ENCODE assay signal across 27 mouse cellular contexts in genomic region chr8:113725331-113725730, GRCm38 (mm10).
"Had no signal": no experiment of that assay in that cellular context is flagged by ENCODE, and none has a peak within 500 bp of the region (broad histone marks: within the 10 kb centered on the region; RNA-seq: fewer than 3 reads in every experiment).

No protein-coding gene starts in this region.

- DNase-seq: gastrocnemius, adult 2 months; gastrocnemius, postnatal 10 days; gastrocnemius, postnatal 25 days; heart, adult 11 months; heart, adult 2 months; heart, postnatal 14 days; heart, postnatal 36 days; kidney, adult 11 months; kidney, adult 8-10 months; kidney, postnatal 14 days; kidney, postnatal 36 days; layer of hippocampus, adult 9-11 months; layer of hippocampus, postnatal 36 days; left cerebral cortex, postnatal 4 days; liver; liver, embryonic 13.5 days; liver, postnatal 0 days had no signal

- H3K36me3 ChIP-seq: heart, embryonic 13.5 days; heart, embryonic 15.5 days; hindbrain, embryonic 13.5 days; hindbrain, embryonic 15.5 days; limb, embryonic 12.5 days; liver, embryonic 13.5 days; liver, embryonic 15.5 days had no signal

- H3K9me3 ChIP-seq: heart, embryonic 13.5 days; heart, embryonic 15.5 days; hindbrain, embryonic 13.5 days; hindbrain, embryonic 15.5 days; limb, embryonic 12.5 days; liver, embryonic 13.5 days; liver, embryonic 15.5 days had no signal

- H3K9ac ChIP-seq: heart, embryonic 13.5 days; heart, embryonic 15.5 days; hindbrain, embryonic 13.5 days; hindbrain, embryonic 15.5 days; limb, embryonic 12.5 days; liver, embryonic 13.5 days; liver, embryonic 15.5 days; liver, postnatal 0 days had no signal

- H3K4me2 ChIP-seq: heart, embryonic 11.5 days; heart, embryonic 13.5 days; heart, embryonic 15.5 days; hindbrain, embryonic 13.5 days; hindbrain, embryonic 15.5 days; limb, embryonic 12.5 days; liver, embryonic 11.5 days; liver, embryonic 13.5 days; liver, embryonic 15.5 days had no signal

- H3K4me1 ChIP-seq: heart, embryonic 15.5 days; hindbrain, embryonic 15.5 days; liver, embryonic 13.5 days; liver, embryonic 15.5 days had no signal

- H3K4me3 ChIP-seq: gastrocnemius, adult 2 months; heart, adult 2 months; heart, embryonic 13.5 days; heart, embryonic 15.5 days; hindbrain, embryonic 13.5 days; hindbrain, embryonic 15.5 days; limb, embryonic 12.5 days; liver, embryonic 13.5 days; liver, embryonic 15.5 days had no signal

- H3K27ac ChIP-seq: gastrocnemius, adult 2 months; heart, adult 2 months; heart, embryonic 13.5 days; heart, embryonic 15.5 days; hindbrain, embryonic 13.5 days; hindbrain, embryonic 15.5 days; hindbrain, postnatal 0 days; limb, embryonic 12.5 days; liver, embryonic 13.5 days; liver, embryonic 15.5 days had no signal

- ATAC-seq: hindbrain, postnatal 0 days; intestine, embryonic 16.5 days; liver, postnatal 0 days had no signal

- H3K27me3 ChIP-seq: heart, embryonic 13.5 days; heart, embryonic 15.5 days; hindbrain, embryonic 13.5 days; hindbrain, embryonic 15.5 days; liver, embryonic 13.5 days; liver, embryonic 15.5 days had no signal
